Mouse (Mus musculus): Measurements from ENCODE around the gene Ppp1cc. TPM values are rescaled to one million over a fixed set of nuclear protein-coding genes. Genes with fewer than 3 reads are reported as not detected.
A peak's percentile ranks its signal among the peaks of the same experiment; 100 is the strongest.
"Not testable (repeated sequence)": the region's sequence is repeated elsewhere in the genome, so short reads cannot be mapped to it uniquely, and the experiment has no call there.

Gene Ppp1cc
- polyA plus RNA-seq, 1 experiment = 194 TPM

GRCm38 (mm10) chr5:122144825-122145224 lies 13.3 kb upstream of the Ppp1cc start:
- TF ChIP-seq POLR2A (IDR thresholded peaks at IDR 0.05; ENCODE audit: control insufficient read depth, extremely low read depth, insufficient read depth, low read length, poor library complexity) (no peak), CTCF (IDR thresholded peaks at IDR 0.05; ENCODE audit: borderline replicate concordance, control insufficient read depth, extremely low read depth, insufficient read depth, low read length, poor library complexity) (no peak)
- DNase-seq = no peak
- H3K27me3 ChIP-seq (ENCODE audit: control insufficient read depth, insufficient read depth, low read length) = no peaks in the 10 kb centered on the region
- no peak overlapping the region; the same call in 1 of the 2 replicates for H3K4me3 ChIP-seq (ENCODE audit: control insufficient read depth, insufficient read depth, low read length)
- 55% methylated on average over 4 of the region's 4 CpGs for WGBS
- no peaks in the 10 kb centered on the region for H3K36me3 ChIP-seq (ENCODE audit: control insufficient read depth, insufficient read depth, low read length)
- peaks cover 34% of the 10 kb centered on the region for H3K4me1 ChIP-seq (replicated peaks; ENCODE audit: control insufficient read depth, insufficient read depth, low read length)
- peak overlapping the region; percentile 90 for H3K27ac ChIP-seq (ENCODE audit: control insufficient read depth, insufficient read depth, low read length)

GRCm38 (mm10) chr5:122145381-122146055 lies 12.6 kb upstream of the Ppp1cc start:
- TF ChIP-seq CTCF (IDR thresholded peaks at IDR 0.05; ENCODE audit: borderline replicate concordance, control insufficient read depth, extremely low read depth, insufficient read depth, low read length, poor library complexity) (no peak), POLR2A (IDR thresholded peaks at IDR 0.05; ENCODE audit: control insufficient read depth, extremely low read depth, insufficient read depth, low read length, poor library complexity) (peak; percentile 54; the same call in 1 of the 2 replicates)
- H3K27me3 ChIP-seq (ENCODE audit: control insufficient read depth, insufficient read depth, low read length) = no peaks in the 10 kb centered on the region
- peak; percentile 86 for DNase-seq
- H3K27ac ChIP-seq (ENCODE audit: control insufficient read depth, insufficient read depth, low read length) = peak overlapping the region; percentile 90
- peaks cover 34% of the 10 kb centered on the region for H3K4me1 ChIP-seq (replicated peaks; ENCODE audit: control insufficient read depth, insufficient read depth, low read length)
- 1% methylated on average over 15 of the region's 15 CpGs for WGBS
- peak overlapping the region; percentile 66 for H3K4me3 ChIP-seq (ENCODE audit: control insufficient read depth, insufficient read depth, low read length)
- H3K36me3 ChIP-seq (ENCODE audit: control insufficient read depth, insufficient read depth, low read length) = no peaks in the 10 kb centered on the region

- H3K4me3 ChIP-seq (ENCODE audit: control insufficient read depth, insufficient read depth, low read length) = peak overlapping the region; percentile 66; the same call in 1 of the 2 replicates
- peaks cover 34% of the 10 kb centered on the region for H3K4me1 ChIP-seq (replicated peaks; ENCODE audit: control insufficient read depth, insufficient read depth, low read length)
- no peak for TF ChIP-seq POLR2A (IDR thresholded peaks at IDR 0.05; ENCODE audit: control insufficient read depth, extremely low read depth, insufficient read depth, low read length, poor library complexity)
- TF ChIP-seq CTCF (IDR thresholded peaks at IDR 0.05; ENCODE audit: borderline replicate concordance, control insufficient read depth, extremely low read depth, insufficient read depth, low read length, poor library complexity) = no peak
- no peaks in the 10 kb centered on the region for H3K27me3 ChIP-seq (ENCODE audit: control insufficient read depth, insufficient read depth, low read length)
- peak; percentile 44 for DNase-seq
- 20% methylated on average over 10 of the region's 10 CpGs for whole genome bisulfite sequencing
- H3K27ac ChIP-seq (ENCODE audit: control insufficient read depth, insufficient read depth, low read length) = peak overlapping the region; percentile 22; the same call in 1 of the 2 replicates
- H3K36me3 ChIP-seq (ENCODE audit: control insufficient read depth, insufficient read depth, low read length) = no peaks in the 10 kb centered on the region
Measured at GRCm38 (mm10) chr5:122146056-122146580, 12.0 kb upstream of the Ppp1cc start.

- Histone ChIP-seq H3K27me3 (ENCODE audit: control insufficient read depth, insufficient read depth, low read length) (no peaks in the 10 kb centered on the region), H3K4me3 (ENCODE audit: control insufficient read depth, insufficient read depth, low read length) (no peak overlapping the region), H3K27ac (ENCODE audit: control insufficient read depth, insufficient read depth, low read length) (peak overlapping the region; percentile 22; the same call in 1 of the 2 replicates), H3K36me3 (ENCODE audit: control insufficient read depth, insufficient read depth, low read length) (no peaks in the 10 kb centered on the region), H3K4me1 (replicated peaks; ENCODE audit: control insufficient read depth, insufficient read depth, low read length) (peaks cover 36% of the 10 kb centered on the region)
- no peak for DNase-seq
- TF ChIP-seq CTCF (IDR thresholded peaks at IDR 0.05; ENCODE audit: borderline replicate concordance, control insufficient read depth, extremely low read depth, insufficient read depth, low read length, poor library complexity) = no peak
- no peak for TF ChIP-seq POLR2A (IDR thresholded peaks at IDR 0.05; ENCODE audit: control insufficient read depth, extremely low read depth, insufficient read depth, low read length, poor library complexity)
Measured at GRCm38 (mm10) chr5:122146609-122147008, 11.5 kb upstream of the Ppp1cc start.

- 84% methylated on average over 1 of the region's 1 CpGs for WGBS
- no peaks in the 10 kb centered on the region for H3K36me3 ChIP-seq (ENCODE audit: control insufficient read depth, insufficient read depth, low read length)
- H3K27ac ChIP-seq (ENCODE audit: control insufficient read depth, insufficient read depth, low read length) = no peak overlapping the region
- TF ChIP-seq POLR2A (IDR thresholded peaks at IDR 0.05; ENCODE audit: control insufficient read depth, extremely low read depth, insufficient read depth, low read length, poor library complexity) (no peak), CTCF (IDR thresholded peaks at IDR 0.05; ENCODE audit: borderline replicate concordance, control insufficient read depth, extremely low read depth, insufficient read depth, low read length, poor library complexity) (no peak)
- no peak for DNase-seq
- H3K4me1 ChIP-seq (replicated peaks; ENCODE audit: control insufficient read depth, insufficient read depth, low read length) = peaks cover 30% of the 10 kb centered on the region
- H3K4me3 ChIP-seq (ENCODE audit: control insufficient read depth, insufficient read depth, low read length) = no peak overlapping the region
- no peaks in the 10 kb centered on the region for H3K27me3 ChIP-seq (ENCODE audit: control insufficient read depth, insufficient read depth, low read length)
Measured at GRCm38 (mm10) chr5:122148107-122148506, 10.0 kb upstream of the Ppp1cc start.

GRCm38 (mm10) chr5:122149259-122149658 lies 8.8 kb upstream of the Ppp1cc start:
- no peak for DNase-seq
- no peaks in the 10 kb centered on the region for H3K36me3 ChIP-seq (ENCODE audit: control insufficient read depth, insufficient read depth, low read length)
- no peak overlapping the region for H3K4me3 ChIP-seq (ENCODE audit: control insufficient read depth, insufficient read depth, low read length)
- WGBS = 89% methylated on average over 4 of the region's 4 CpGs
- TF ChIP-seq POLR2A (IDR thresholded peaks at IDR 0.05; ENCODE audit: control insufficient read depth, extremely low read depth, insufficient read depth, low read length, poor library complexity) (no peak), CTCF (IDR thresholded peaks at IDR 0.05; ENCODE audit: borderline replicate concordance, control insufficient read depth, extremely low read depth, insufficient read depth, low read length, poor library complexity) (no peak)
- peaks cover 21% of the 10 kb centered on the region for H3K4me1 ChIP-seq (replicated peaks; ENCODE audit: control insufficient read depth, insufficient read depth, low read length)
- H3K27me3 ChIP-seq (ENCODE audit: control insufficient read depth, insufficient read depth, low read length) = no peaks in the 10 kb centered on the region
- no peak overlapping the region for H3K27ac ChIP-seq (ENCODE audit: control insufficient read depth, insufficient read depth, low read length)

- WGBS = 92% methylated on average over 5 of the region's 5 CpGs
- H3K4me1 ChIP-seq (replicated peaks; ENCODE audit: control insufficient read depth, insufficient read depth, low read length); H3K36me3 ChIP-seq (ENCODE audit: control insufficient read depth, insufficient read depth, low read length); H3K4me3 ChIP-seq (ENCODE audit: control insufficient read depth, insufficient read depth, low read length); DNase-seq; H3K27ac ChIP-seq (ENCODE audit: control insufficient read depth, insufficient read depth, low read length); H3K27me3 ChIP-seq (ENCODE audit: control insufficient read depth, insufficient read depth, low read length): not testable (repeated sequence)
Measured at GRCm38 (mm10) chr5:122152508-122152907, 5.6 kb upstream of the Ppp1cc start.

Data from thymus, adult 2 months (tissue).